Mouse (Mus musculus) myocyte (in vitro differentiated cells): ENCODE results near the gene Mvb12b.
A peak's percentile ranks its signal among the peaks of the same experiment; 100 is the strongest.

Experiments used
- CEBPB ChIP-seq: IDR thresholded peaks from 2 replicates; pipeline ENCODE4 v1.6.1; 2011; ENCODE audit warnings: mild to moderate bottlenecking, moderate library complexity; ENCODE audit not compliant: poor library complexity, insufficient read depth, severe bottlenecking
- MAX ChIP-seq: IDR thresholded peaks from one replicate; pipeline ENCODE4 v1.6.1; 2011; ENCODE audit warnings: low read depth, mild to moderate bottlenecking, control low read depth
- MYOD1 ChIP-seq, 3 experiments: IDR thresholded peaks; one replicate each; pipeline ENCODE4 v1.6.1; 2011; ENCODE audit warnings: control low read depth in 2 of 3, low read depth in 2 of 3, mild to moderate bottlenecking in 2 of 3, moderate library complexity in 1 of 3; ENCODE audit not compliant: insufficient read length in 2 of 3, control insufficient read depth in 1 of 3
- POLR2A ChIP-seq: IDR thresholded peaks from one replicate; pipeline ENCODE4 v1.6.1; 2011; ENCODE audit warnings: low read depth, mild to moderate bottlenecking, control low read depth, moderate library complexity; ENCODE audit not compliant: insufficient read length
- POLR2AphosphoS2 ChIP-seq: IDR thresholded peaks from one replicate; pipeline ENCODE4 v1.6.1; 2011; ENCODE audit warnings: low read depth, control low read depth; ENCODE audit not compliant: insufficient read length
- SRF ChIP-seq: IDR thresholded peaks from one replicate; pipeline ENCODE4 v1.6.1; 2011; ENCODE audit warnings: low read depth; ENCODE audit not compliant: control insufficient read depth, insufficient read length
- TCF12 ChIP-seq: IDR thresholded peaks from one replicate; pipeline ENCODE4 v1.6.1; 2011; ENCODE audit warnings: mild to moderate bottlenecking, control low read depth; ENCODE audit not compliant: poor library complexity, insufficient read depth, severe bottlenecking

- TF ChIP-seq TCF12 (no peak), MYOD1 (IDR thresholded peaks at IDR 0.05; ENCODE audit: control insufficient read depth in 1 of 3, insufficient read length in 2 of 3, low read depth in 2 of 3) (peak in 2 of 3 experiments; percentile 60 to 81), POLR2A (no peak), POLR2AphosphoS2 (no peak), SRF (no peak), MAX (no peak), CEBPB (no peak)
Measured at GRCm38 (mm10) chr2:33809081-33809480, 78.7 kb downstream of the Mvb12b start.
